Mouse (Mus musculus): Measurements from ENCODE around the gene Camk2d.

DNA sequence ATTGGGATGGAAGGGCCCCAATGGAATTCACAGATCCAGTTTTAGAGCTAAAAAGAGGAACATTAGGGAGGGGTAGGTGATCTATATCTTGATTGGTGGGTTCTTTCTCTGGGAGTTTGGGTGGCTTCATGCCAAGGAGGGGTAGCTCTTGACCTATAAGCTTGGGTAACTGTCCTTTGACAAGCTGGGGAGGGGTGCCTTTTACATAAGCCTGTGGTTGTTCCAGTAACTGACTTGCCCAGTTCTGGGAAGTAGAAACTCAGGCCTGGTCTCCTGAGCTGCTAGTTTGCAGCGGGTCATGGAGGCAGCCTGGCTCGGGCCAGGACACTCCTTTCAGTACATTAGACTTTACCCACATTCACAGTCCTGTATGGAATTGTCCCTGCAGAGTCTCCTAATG lies 26.4 kb downstream of the Camk2d start:
- no peak for TF ChIP-seq CTCF (IDR thresholded peaks at IDR 0.05)
- TF ChIP-seq EP300 (IDR thresholded peaks at IDR 0.05), result no peak
